Mouse (Mus musculus): Measurements from ENCODE around the gene Adamts16.

The Adamts16 gene

DNA sequence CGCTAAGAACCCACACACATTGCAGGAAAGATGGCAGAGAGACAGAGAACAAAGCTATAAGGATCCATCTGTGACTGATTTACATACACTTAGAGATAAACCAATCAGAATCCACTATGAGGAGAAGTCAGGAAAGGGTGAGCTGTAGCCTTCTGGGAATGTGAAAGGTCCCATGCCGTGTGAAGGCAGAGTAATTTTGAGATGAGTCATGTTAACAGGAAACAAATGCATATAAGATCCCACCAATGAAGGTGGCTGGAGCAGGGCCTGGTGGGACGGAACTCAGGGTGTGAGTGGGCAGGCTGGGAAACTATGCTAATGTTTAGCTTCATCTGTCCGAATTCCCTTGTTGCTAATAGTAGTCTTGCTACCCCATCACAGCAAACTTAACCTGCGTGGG, 128.3 kb downstream of the Adamts16 start:
- no peak for ATAC-seq (ENCODE audit: low TSS enrichment)

GRCm38 (mm10) chr13:70707158-70707854, 134.3 kb downstream of the Adamts16 start:
- ATAC-seq (ENCODE audit: low TSS enrichment) = no peak

GRCm38 (mm10) chr13:70702904-70703303, 138.7 kb downstream of the Adamts16 start:
- peak; percentile 20; the same call in 1 of the 2 replicates for ATAC-seq (ENCODE audit: low TSS enrichment)

DNA sequence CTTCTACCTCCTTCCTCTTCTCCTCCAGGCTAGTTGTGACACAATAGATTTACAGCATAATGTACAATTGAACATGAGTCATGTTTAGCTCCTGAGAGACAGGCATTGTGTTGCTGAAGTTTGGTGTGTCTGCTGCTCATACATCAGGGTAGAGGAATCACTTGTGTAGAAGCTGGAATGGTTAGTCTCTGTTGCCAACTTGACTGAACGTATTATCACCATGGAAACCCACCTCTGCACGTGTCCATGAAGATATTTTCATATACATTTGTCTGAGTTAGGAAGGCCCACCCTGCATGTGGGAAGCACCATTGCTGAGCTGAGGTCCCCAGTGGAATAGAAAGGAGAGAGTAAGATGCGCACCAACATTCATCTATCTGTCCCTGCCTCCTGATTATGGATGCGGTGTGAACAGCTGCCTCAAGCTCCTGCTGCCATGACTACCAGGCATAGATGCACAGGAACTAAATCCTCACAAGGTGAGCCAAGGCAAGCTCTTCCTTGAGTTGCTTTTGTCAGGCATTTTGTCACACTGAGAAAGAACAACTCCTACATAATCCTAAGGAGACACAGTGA, 142.7 kb downstream of the Adamts16 start:
- peak; percentile 99 for ATAC-seq (ENCODE audit: low TSS enrichment)

DNA sequence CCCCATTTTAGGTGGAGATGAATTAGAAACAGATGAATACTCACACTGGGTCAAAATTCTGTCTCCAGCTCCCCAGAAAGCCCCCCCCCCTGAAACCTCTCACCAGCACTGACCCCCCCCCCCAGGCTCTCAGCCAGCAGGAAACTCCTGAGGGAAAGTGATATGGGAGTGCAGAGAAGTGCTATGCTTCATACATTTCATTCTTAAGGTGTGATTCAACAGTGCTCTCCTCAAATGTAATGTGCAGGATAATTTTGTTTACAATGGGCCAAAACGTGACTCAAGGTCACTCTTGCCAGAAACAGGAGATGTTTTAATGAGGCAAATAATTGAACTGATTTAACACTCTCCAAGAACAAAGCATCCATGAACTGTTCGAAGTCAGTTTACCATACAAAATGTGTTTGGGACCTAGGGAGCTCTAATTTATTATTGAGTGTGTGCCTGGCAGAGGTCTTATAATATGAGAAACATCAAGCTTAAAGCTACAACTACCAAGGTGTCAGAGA, 152.1 kb downstream of the Adamts16 start:
- no peak for ATAC-seq (ENCODE audit: low TSS enrichment)

DNA sequence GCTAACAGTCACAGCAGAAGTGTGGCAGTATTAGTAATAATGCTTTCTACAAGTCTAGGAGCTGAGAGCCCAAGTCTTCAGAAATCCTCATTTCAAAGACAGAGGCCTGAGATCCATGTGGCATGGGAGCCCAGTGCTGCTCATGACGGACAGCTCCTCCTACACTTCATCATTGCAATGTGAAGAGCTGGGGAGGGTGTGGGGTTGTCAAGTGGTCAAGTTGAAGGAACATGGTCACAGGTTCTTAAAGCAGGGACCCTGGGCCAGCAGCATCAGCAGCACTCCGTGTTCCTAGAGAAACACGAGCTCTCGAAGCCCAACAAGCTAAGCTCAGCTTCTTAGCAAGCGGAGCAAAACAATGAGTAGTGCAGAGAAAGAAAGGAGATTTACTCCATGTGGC, 155.8 kb downstream of the Adamts16 start:
- ATAC-seq (ENCODE audit: low TSS enrichment) = no peak

DNA sequence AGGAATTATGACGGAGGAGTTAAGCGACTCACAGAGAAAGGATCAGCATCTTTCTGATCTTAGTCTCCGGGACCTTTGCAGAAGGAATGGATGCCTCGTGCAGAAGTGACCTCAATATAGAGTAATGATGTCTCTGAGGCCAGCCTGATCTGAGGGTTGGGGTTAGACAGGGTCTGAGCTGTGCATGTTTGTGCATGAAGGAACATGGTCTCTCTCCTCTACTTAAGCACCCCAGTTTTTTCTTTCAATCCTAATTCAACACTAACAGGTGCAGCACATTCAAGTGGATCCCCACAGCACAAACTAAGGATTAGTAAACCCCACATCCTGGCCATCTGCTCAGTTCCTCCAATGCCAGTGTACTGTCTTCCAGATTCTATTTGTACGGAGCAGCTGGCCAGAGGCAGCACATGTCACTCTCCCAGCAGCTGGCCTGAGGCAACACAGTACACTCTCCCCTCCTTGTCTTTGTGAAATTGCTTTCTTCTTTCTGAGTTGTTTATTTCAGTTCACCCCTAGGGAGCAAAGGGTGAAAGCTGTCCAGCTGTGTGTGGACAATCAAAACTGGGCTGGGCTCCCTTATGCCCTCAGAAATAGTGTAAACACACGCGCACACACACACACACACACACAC, 156.5 kb downstream of the Adamts16 start:
- ATAC-seq (ENCODE audit: low TSS enrichment) = no peak

- no peak for ATAC-seq (ENCODE audit: low TSS enrichment)
Observed at GRCm38 (mm10) chr13:70681411-70682183, 160.0 kb downstream of the Adamts16 start.

GRCm38 (mm10) chr13:70680316-70680715, 161.3 kb downstream of the Adamts16 start:
- ATAC-seq (ENCODE audit: low TSS enrichment) = no peak
